Mouse (Mus musculus) stomach, embryonic 16.5 days (tissue): ENCODE results near the gene Pigx. TPM values are rescaled to one million over a fixed set of nuclear protein-coding genes. Genes with fewer than 3 reads are reported as not detected.

ENCODE experiments used
- ATAC-seq: fragments of 200-750 bp; cut with Nextera tagmentation; 2 replicates; pipeline ENCODE4 v1.8.0; 2017; ENCODE audit warnings: moderate number of reproducible peaks, moderate TSS enrichment; ENCODE audit not compliant: insufficient read depth, low FRiP score
- H3K27ac ChIP-seq: fragments of 300-500 bp; sonication (generic); 2 replicates; pipeline ENCODE4 v1.5.1; 2014; ENCODE audit warnings: low read length
- H3K27me3 ChIP-seq: fragments of 300-500 bp; sonication (generic); 2 replicates; pipeline ENCODE4 v1.6.1; 2014; ENCODE audit warnings: low read length, control low read depth, mixed read lengths; ENCODE audit not compliant: control insufficient read depth, insufficient read depth
- H3K36me3 ChIP-seq: fragments of 300-500 bp; sonication (generic); 2 replicates; pipeline ENCODE4 v1.6.1; 2014; ENCODE audit warnings: low read length; ENCODE audit not compliant: control insufficient read depth, insufficient read depth
- H3K4me1 ChIP-seq: fragments of 300-500 bp; sonication (generic); 2 replicates; pipeline ENCODE4 v1.6.1; 2014; ENCODE audit warnings: low read length, control low read depth, mixed read lengths; ENCODE audit not compliant: control insufficient read depth, insufficient read depth
- H3K4me2 ChIP-seq: fragments of 300-500 bp; sonication (generic); 2 replicates; pipeline ENCODE4 v1.6.1; 2014; ENCODE audit warnings: low read depth, low read length, mixed read lengths
- H3K4me3 ChIP-seq: fragments of 300-500 bp; sonication (generic); replicated peaks from 2 replicates; pipeline ENCODE4 v1.5.1; 2014; ENCODE audit warnings: mild to moderate bottlenecking, low read length
- H3K9ac ChIP-seq: fragments of 300-500 bp; sonication (generic); 2 replicates; pipeline ENCODE4 v1.6.1; 2014; ENCODE audit warnings: low read length
- H3K9me3 ChIP-seq: fragments of 300-500 bp; sonication (generic); replicated peaks from 2 replicates; pipeline ENCODE4 v1.6.1; 2016; ENCODE audit warnings: low read length, control low read depth; ENCODE audit not compliant: control insufficient read depth
- WGBS: fragments of 180-500 bp; shearing (Covaris S2); extraction: QIAGEN DNeasy Blood & Tissue Kit; methylation state at CpG from one replicate; pipeline ENCODE4 v1.1.7; 2014; 5-methylcytosine and 5-hydroxymethylcytosine counted together
- polyA plus RNA-seq: library from polyadenylated mRNA; unstranded; fragments of >200 nt; fragmentation: Nextera tagmentation; extraction: Ambion mirVana; gene quantifications from 2 replicates; pipeline ENCODE4 v1.2.1, GENCODE M21; 2015

Gene Pigx
- polyA plus RNA-seq: 74.6 and 80.1 TPM in 2 replicates

- peak within 1 kb of the TSS; percentile 78 for H3K27ac ChIP-seq
- H3K4me2 ChIP-seq: peak within 1 kb of the TSS; percentile 88
- WGBS: under 1% methylated on average over 34 of the region's 34 CpGs
- H3K27me3 ChIP-seq: no peaks in the 10 kb centered on the region
- H3K4me1 ChIP-seq: peaks cover 11% of the 10 kb centered on the region; the same call in 1 of the 2 replicates
- peak within 1 kb of the TSS; percentile 74 for H3K4me3 ChIP-seq
- no peaks in the 10 kb centered on the region for H3K9me3 ChIP-seq
- H3K36me3 ChIP-seq: peaks cover 6% of the 10 kb centered on the region; the same call in 1 of the 2 replicates
- peak within 1 kb of the TSS; percentile 87 for H3K9ac ChIP-seq
- peak; percentile 96 for ATAC-seq
Measured at GRCm38 (mm10) chr16:32099638-32100150, at the start of gene Pigx, which contains the start of gene Cep19. Gene Pigx, minus strand, starts transcription at chr16:32099740. Gene Cep19, plus strand, starts transcription at chr16:32099800.

- no peak for ATAC-seq
- peaks cover 14% of the 10 kb centered on the region; the same call in 1 of the 2 replicates for H3K36me3 ChIP-seq
- 53% methylated on average over 10 of the region's 13 CpGs for WGBS
Measured at GRCm38 (mm10) chr16:32147589-32148207, 48.2 kb upstream of the Pigx start.

DNA sequence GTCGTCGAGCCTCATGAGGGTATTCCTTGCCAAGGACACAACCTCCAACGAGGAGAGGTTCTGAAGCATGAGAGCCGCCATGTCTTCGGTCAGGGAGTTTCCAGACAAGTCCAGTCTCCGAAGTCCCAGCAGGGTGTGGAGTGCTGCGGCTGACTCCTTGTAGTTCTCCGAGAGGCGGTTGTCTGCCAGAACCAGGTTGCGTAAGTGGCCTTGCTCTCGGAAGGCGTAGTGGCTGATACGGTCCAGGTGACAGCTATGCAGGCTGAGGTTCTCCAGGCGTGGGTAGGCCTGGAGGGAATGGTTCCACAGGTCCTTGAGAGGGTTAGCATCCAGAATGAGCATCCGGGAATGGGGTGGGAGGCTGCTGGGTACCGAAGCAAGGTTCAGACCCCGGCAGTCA lies 45.1 kb upstream of the Pigx start:
- H3K9ac ChIP-seq: no peak overlapping the region
- H3K9me3 ChIP-seq: peaks cover 3% of the 10 kb centered on the region; the same call in 1 of the 2 replicates
- H3K4me1 ChIP-seq: no peaks in the 10 kb centered on the region
- H3K4me3 ChIP-seq: no peak overlapping the region
- peaks cover 15% of the 10 kb centered on the region; the same call in 1 of the 2 replicates for H3K36me3 ChIP-seq
- H3K27me3 ChIP-seq: no peaks in the 10 kb centered on the region
- WGBS: 90% methylated on average over 17 of the region's 17 CpGs
- no peak overlapping the region for H3K4me2 ChIP-seq
- no peak overlapping the region for H3K27ac ChIP-seq
- ATAC-seq: no peak

More at GRCm38 (mm10) chr16:32147589-32148207, 48.2 kb upstream of the Pigx start:
- peak overlapping the region; percentile 36; the same call in 1 of the 2 replicates for H3K4me2 ChIP-seq
- H3K9me3 ChIP-seq: peaks cover 3% of the 10 kb centered on the region; the same call in 1 of the 2 replicates
- H3K27ac ChIP-seq: no peak overlapping the region
- H3K4me1 ChIP-seq: no peaks in the 10 kb centered on the region
- H3K9ac ChIP-seq: 0 out of 2 replicates have a peak overlapping the region, but pooled peaks have one; percentile 26
- no peaks in the 10 kb centered on the region for H3K27me3 ChIP-seq
- no peak overlapping the region for H3K4me3 ChIP-seq

DNA sequence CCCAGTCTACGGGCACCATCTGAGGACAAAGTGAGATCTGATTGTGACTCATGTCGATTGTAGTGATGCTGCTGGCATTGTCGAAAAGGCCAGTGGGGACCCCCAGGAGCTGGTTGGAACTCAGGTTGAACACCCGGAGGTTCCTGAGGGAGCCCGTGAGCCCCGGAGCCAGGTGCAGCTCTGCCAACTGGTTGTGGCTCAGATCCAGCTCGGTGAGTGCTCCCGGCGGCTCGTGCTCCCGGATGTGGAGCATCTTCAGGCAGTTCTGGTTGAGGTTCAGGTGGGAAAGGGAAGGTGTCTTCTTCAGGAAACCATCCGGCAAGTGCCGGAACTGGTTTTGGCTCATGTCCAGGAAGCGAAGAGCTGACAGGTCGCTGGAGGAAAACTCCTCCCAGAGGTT lies 44.2 kb upstream of the Pigx start:
- Histone ChIP-seq H3K27ac (no peak overlapping the region), H3K9me3 (peaks cover 3% of the 10 kb centered on the region; the same call in 1 of the 2 replicates), H3K9ac (no peak overlapping the region), H3K27me3 (no peaks in the 10 kb centered on the region), H3K36me3 (peaks cover 15% of the 10 kb centered on the region; the same call in 1 of the 2 replicates), H3K4me2 (no peak overlapping the region), H3K4me1 (no peaks in the 10 kb centered on the region), H3K4me3 (no peak overlapping the region)
- ATAC-seq: no peak
- WGBS: 92% methylated on average over 15 of the region's 15 CpGs

GRCm38 (mm10) chr16:32138954-32139353 lies 39.4 kb upstream of the Pigx start:
- Histone ChIP-seq H3K27ac (no peak overlapping the region), H3K9ac (no peak overlapping the region), H3K27me3 (no peaks in the 10 kb centered on the region), H3K4me1 (no peaks in the 10 kb centered on the region), H3K4me2 (no peak overlapping the region), H3K9me3 (no peaks in the 10 kb centered on the region; the same call in 1 of the 2 replicates), H3K4me3 (no peak overlapping the region), H3K36me3 (peaks cover 10% of the 10 kb centered on the region; the same call in 1 of the 2 replicates)
- ATAC-seq: no peak
- WGBS: 71% methylated on average over 1 of the region's 1 CpGs

DNA sequence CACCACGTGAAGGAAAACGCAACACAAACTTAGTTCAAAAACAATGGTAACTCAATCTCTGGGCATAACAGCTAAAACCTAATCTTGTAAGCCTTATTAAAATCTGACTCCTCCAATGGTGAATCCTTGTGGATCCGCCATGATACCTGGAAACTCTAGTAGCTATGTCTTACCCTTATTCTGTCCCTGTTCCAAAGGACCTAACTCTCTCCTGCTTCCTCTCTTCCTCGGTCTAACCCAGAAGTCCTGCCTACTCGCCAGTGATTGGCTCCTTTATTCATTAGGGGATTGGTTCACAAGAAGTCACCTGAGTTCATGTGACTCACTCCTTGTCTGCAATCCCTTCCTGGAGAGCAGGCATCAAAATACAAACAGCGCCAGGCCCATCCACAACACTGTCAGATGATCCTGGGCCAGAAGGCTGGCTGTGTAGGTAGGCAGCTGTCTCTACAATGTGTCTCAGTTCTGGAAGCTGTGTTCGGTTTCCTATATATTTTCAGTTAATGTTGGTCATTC lies 36.4 kb upstream of the Pigx start:
- no peaks in the 10 kb centered on the region for H3K27me3 ChIP-seq
- no peak overlapping the region for H3K4me2 ChIP-seq
- H3K9ac ChIP-seq: no peak overlapping the region
- 81% methylated on average over 7 of the region's 7 CpGs for WGBS
- H3K27ac ChIP-seq: no peak overlapping the region
- H3K9me3 ChIP-seq: no peaks in the 10 kb centered on the region
- no peaks in the 10 kb centered on the region for H3K36me3 ChIP-seq
- ATAC-seq: no peak
- H3K4me1 ChIP-seq: no peaks in the 10 kb centered on the region
- H3K4me3 ChIP-seq: no peak overlapping the region

GRCm38 (mm10) chr16:32133148-32133547 lies 33.6 kb upstream of the Pigx start:
- Histone ChIP-seq H3K4me2 (no peak overlapping the region), H3K4me1 (no peaks in the 10 kb centered on the region), H3K9ac (no peak overlapping the region), H3K36me3 (no peaks in the 10 kb centered on the region), H3K4me3 (no peak overlapping the region), H3K27me3 (no peaks in the 10 kb centered on the region), H3K9me3 (no peaks in the 10 kb centered on the region), H3K27ac (no peak overlapping the region)
- 79% methylated on average over 3 of the region's 3 CpGs for WGBS
- no peak for ATAC-seq

DNA sequence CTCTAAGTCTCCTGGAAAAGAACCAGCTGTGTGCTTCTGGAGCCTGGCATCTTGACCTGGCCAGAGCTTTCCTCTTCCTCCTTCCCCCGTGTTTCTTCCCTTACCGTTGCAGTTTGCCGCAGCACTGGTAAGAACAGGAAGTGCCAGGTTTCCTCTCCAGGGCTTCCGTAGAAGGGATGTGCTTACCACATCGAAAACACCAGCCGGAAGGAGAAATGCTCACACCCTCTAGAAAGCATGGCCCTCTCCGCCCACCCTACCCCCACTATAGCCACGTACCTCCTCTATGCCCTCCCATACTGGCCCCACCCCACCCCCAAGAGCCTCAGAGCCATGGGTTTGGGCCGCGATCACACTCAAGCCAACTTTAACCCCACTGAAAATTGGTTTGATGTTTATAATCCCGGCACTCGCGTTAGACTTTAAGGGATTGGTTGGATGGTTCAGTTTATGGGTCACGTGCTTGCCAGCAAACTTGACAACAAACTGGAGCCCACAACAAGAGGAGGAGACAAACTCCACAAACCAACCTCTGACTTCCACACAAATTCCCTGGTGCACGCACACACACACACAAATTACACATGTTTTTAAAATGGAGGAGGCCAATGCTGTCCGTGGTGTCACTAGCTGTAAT lies 30.8 kb upstream of the Pigx start:
- no peaks in the 10 kb centered on the region for H3K36me3 ChIP-seq
- H3K9me3 ChIP-seq: no peaks in the 10 kb centered on the region
- H3K27me3 ChIP-seq: no peaks in the 10 kb centered on the region
- H3K4me3 ChIP-seq: peak overlapping the region; percentile 25
- H3K9ac ChIP-seq: peak overlapping the region; percentile 38
- no peaks in the 10 kb centered on the region for H3K4me1 ChIP-seq
- 54% methylated on average over 16 of the region's 16 CpGs for WGBS
- peak; percentile 62 for ATAC-seq
- peak overlapping the region; percentile 28; the same call in 1 of the 2 replicates for H3K27ac ChIP-seq
- H3K4me2 ChIP-seq: peak overlapping the region; percentile 39
